Mouse (Mus musculus): ENCODE data around the gene Frmd7.

DNA sequence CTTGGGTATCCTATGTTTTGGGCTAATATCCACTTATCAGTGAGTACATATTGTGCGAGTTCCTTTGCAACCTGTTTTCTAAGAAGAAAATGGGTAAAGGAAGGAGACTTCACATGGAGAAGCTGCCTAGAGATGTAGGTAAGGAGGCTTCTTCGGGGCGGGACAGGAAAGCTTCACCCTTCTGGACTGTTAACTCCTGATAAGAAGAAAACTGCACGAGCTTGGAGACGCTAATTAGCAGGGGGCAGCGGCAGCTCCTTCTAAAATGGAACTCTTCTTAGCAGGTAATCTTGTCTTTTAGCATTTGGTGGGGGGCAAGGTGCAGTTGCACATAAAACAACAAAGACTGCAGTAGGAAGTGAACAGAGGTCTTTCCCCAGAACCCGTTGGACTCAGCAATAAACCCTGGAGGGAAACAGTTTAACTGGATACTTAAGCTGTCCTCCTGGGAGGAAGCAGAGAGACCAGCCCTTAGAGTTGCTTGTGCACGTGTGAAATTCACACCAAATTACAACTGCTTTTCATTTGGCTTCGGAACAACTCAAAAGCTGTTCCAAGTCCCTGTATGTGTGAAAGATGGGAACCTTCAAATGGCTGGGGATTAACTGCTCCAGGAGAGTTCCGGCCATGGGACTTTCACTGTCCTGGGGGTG is 15.5 kb downstream of the Frmd7 start:
- TF ChIP-seq CTCF (IDR thresholded peaks at IDR 0.05; ENCODE audit: borderline replicate concordance, insufficient read depth, low read length) (no peak), POLR2A (IDR thresholded peaks at IDR 0.05; ENCODE audit: low read depth, low read length) (no peak)

Data from embryonic fibroblast, embryonic 13.5 days (primary cell).